Mouse (Mus musculus) intestine, embryonic 14.5 days (tissue): ENCODE measurements around the gene Ecm1. TPM values are rescaled to one million over a fixed set of nuclear protein-coding genes. Genes with fewer than 3 reads are reported as not detected.

ENCODE experiments used
- ATAC-seq: fragments of 200-750 bp; cut with Nextera tagmentation; replicated peaks from 2 replicates; pipeline ENCODE4 v1.8.0; 2017; ENCODE audit warnings: low read depth, moderate number of reproducible peaks, moderate TSS enrichment, moderate library complexity; ENCODE audit not compliant: low FRiP score, low TSS enrichment
- DNase-seq: peaks from one replicate; pipeline ENCODE4 v3.0.0-alpha.2; 2018; ENCODE audit warnings: low spot score
- H3K27ac ChIP-seq: fragments of 300-500 bp; sonication (generic); 2 replicates; pipeline ENCODE4 v1.5.1; 2014; ENCODE audit warnings: low read depth, mild to moderate bottlenecking, control low read depth
- H3K27me3 ChIP-seq: fragments of 300-500 bp; sonication (generic); replicated peaks from 2 replicates; pipeline ENCODE4 v1.6.1; 2014; ENCODE audit warnings: low read length, control low read depth; ENCODE audit not compliant: control insufficient read depth, insufficient read depth
- H3K36me3 ChIP-seq: fragments of 300-500 bp; sonication (generic); 2 replicates; pipeline ENCODE4 v1.6.1; 2014; ENCODE audit warnings: low read length, control low read depth; ENCODE audit not compliant: control insufficient read depth, insufficient read depth
- H3K4me1 ChIP-seq: fragments of 300-500 bp; sonication (generic); replicated peaks from 2 replicates; pipeline ENCODE4 v1.6.1; 2014; ENCODE audit warnings: low read length, control low read depth, mixed read lengths; ENCODE audit not compliant: control insufficient read depth, insufficient read depth
- H3K4me2 ChIP-seq: fragments of 300-500 bp; sonication (generic); 2 replicates; pipeline ENCODE4 v1.6.1; 2014; ENCODE audit warnings: low read length
- H3K4me3 ChIP-seq: fragments of 300-500 bp; sonication (generic); 2 replicates; pipeline ENCODE4 v1.5.1; 2014; ENCODE audit warnings: low read depth, low read length, control low read depth, mixed read lengths
- H3K9ac ChIP-seq: fragments of 300-500 bp; sonication (generic); 2 replicates; pipeline ENCODE4 v1.6.1; 2014; ENCODE audit warnings: mild to moderate bottlenecking, low read length
- H3K9me3 ChIP-seq: fragments of 300-500 bp; sonication (generic); 2 replicates; pipeline ENCODE4 v1.6.1; 2016; ENCODE audit warnings: low read length, control low read depth; ENCODE audit not compliant: control insufficient read depth
- WGBS: fragments of 180-500 bp; shearing (Covaris S2); extraction: QIAGEN DNeasy Blood & Tissue Kit; methylation state at CpG from one replicate; pipeline ENCODE4 v1.1.7; 2014; 5-methylcytosine and 5-hydroxymethylcytosine counted together
- polyA plus RNA-seq: library from polyadenylated mRNA; unstranded; fragments of >200 nt; fragmentation: Nextera tagmentation; extraction: Ambion mirVana; gene quantifications from 2 replicates; pipeline ENCODE4 v1.2.1, GENCODE M21; 2014

Ecm1 gene
- polyA plus RNA-seq, 1 experiment from 2014 or later = 23.2 TPM

- 34% methylated on average over 9 of the region's 9 CpGs for WGBS
- Histone ChIP-seq H3K4me1 (peaks cover 3% of the 10 kb centered on the region; the same call in 1 of the 2 replicates), H3K27ac (no peak overlapping the region), H3K9ac (no peak overlapping the region), H3K27me3 (no peaks in the 10 kb centered on the region), H3K36me3 (peaks cover 12% of the 10 kb centered on the region), H3K4me2 (no peak overlapping the region), H3K4me3 (no peak overlapping the region), H3K9me3 (no peaks in the 10 kb centered on the region)
- ATAC-seq = no peak
- no peak for DNase-seq
These were observed 19.3 kb upstream of the Ecm1 start for GRCm38 (mm10) chr3:95758467-95759218.

DNA sequence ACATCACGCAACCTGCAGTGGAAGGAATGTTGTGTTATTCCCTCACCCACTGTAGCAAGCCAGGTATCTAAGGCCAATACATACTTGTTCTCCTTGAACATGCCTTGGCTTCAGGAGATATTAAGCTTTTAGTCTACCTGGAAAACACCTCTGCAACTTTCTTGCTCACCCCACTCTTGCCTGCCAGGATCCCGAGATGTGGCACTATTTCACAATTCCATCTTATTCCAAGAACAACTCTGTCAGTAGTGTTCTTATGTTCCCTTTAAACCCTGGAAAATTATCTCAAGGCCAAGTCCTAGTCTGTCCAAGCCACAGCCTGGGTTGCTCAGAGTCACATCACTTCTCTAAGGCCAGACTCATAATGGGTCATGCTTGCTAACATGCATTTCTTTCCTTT is 17.4 kb upstream of the Ecm1 start:
- no peaks in the 10 kb centered on the region for H3K9me3 ChIP-seq
- H3K4me2 ChIP-seq = no peak overlapping the region
- DNase-seq = no peak
- no peak overlapping the region for H3K27ac ChIP-seq
- ATAC-seq = no peak
- H3K4me1 ChIP-seq = peaks cover 3% of the 10 kb centered on the region; the same call in 1 of the 2 replicates
- H3K36me3 ChIP-seq = peaks cover 9% of the 10 kb centered on the region; the same call in 1 of the 2 replicates
- H3K27me3 ChIP-seq = no peaks in the 10 kb centered on the region
- no peak overlapping the region for H3K9ac ChIP-seq
- WGBS = 86% methylated on average over 2 of the region's 2 CpGs
- no peak overlapping the region for H3K4me3 ChIP-seq

DNA sequence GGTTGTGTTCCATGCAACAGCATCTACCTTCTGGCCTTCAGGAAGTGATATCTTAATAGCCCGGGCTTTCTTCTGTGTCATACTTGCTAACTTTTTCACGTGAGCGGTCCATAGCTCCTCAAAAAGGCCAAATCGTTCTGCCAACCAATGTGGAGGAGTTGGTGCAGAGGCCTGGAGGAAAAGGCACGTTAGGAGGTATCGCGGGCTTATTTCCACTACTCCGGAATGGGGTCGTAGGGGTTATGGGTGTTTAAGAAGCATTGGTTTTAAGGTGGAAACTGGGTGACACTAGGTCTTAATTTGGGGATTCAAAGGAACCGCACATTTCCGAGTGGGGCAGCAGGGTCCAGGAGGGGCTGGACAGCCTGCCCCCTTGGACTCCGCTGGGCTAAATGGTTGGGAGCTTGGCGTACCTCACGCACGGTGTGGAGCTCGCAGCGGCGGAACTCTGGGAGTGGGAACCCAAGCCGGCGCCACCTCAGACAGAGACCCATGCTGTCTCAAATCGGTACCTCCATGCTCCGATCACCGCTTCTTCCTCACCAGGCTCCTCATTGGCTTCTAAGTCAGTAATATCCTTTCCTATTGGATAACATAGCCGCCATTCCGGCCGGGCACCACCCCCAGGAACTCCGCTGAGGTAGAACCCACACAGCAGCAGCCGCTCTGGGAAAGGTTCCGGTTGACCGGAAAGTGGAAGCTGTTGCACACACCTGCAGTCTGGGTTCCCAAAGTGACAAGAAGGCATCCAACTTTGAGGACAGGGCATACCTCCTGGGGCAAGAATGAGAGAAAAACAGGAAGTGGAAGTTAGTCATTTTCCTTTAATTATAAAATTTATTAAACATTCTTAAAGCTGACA is 15.2 kb upstream of the Ecm1 start:
- WGBS = under 1% methylated on average over 30 of the region's 30 CpGs
- H3K4me3 ChIP-seq = peak overlapping the region; percentile 93

DNA sequence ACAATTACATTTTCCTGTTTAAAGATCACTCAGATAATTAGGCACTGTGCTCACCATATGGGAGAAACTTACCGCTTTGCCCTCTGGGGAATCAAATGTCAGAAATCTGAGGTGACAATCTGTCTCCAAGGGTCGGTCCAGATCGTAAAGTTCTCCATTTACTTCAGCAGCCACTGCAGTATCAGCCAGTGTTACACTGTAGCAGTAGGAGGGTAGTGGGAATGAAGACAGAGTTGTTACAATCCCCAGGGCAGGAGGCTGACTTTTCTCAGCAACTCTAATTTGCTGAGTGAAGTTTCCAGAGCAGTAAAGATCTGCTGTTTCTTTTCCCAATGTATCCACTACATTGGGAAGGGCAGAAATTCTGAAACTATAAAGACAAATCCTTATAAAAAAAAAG is 13.6 kb upstream of the Ecm1 start:
- no peak overlapping the region for H3K4me2 ChIP-seq
- ATAC-seq (no peak), DNase-seq (no peak)
- peaks cover 3% of the 10 kb centered on the region; the same call in 1 of the 2 replicates for H3K4me1 ChIP-seq
- no peaks in the 10 kb centered on the region for H3K27me3 ChIP-seq
- no peaks in the 10 kb centered on the region for H3K9me3 ChIP-seq
- 84% methylated on average over 3 of the region's 3 CpGs for WGBS
- no peak overlapping the region for H3K9ac ChIP-seq
- peaks cover 44% of the 10 kb centered on the region for H3K36me3 ChIP-seq
- no peak overlapping the region for H3K4me3 ChIP-seq
- H3K27ac ChIP-seq = no peak overlapping the region

More for the DNA sequence above, 15.2 kb upstream of the Ecm1 start:
- Histone ChIP-seq H3K27me3 (no peaks in the 10 kb centered on the region), H3K4me2 (peak overlapping the region; percentile 76), H3K36me3 (peaks cover 27% of the 10 kb centered on the region), H3K4me1 (peaks cover 3% of the 10 kb centered on the region; the same call in 1 of the 2 replicates), H3K9ac (peak overlapping the region; percentile 71), H3K27ac (peak overlapping the region; percentile 29; the same call in 1 of the 2 replicates), H3K9me3 (no peaks in the 10 kb centered on the region)
- ATAC-seq = peak; percentile 95
- DNase-seq = peak; percentile 93

DNA sequence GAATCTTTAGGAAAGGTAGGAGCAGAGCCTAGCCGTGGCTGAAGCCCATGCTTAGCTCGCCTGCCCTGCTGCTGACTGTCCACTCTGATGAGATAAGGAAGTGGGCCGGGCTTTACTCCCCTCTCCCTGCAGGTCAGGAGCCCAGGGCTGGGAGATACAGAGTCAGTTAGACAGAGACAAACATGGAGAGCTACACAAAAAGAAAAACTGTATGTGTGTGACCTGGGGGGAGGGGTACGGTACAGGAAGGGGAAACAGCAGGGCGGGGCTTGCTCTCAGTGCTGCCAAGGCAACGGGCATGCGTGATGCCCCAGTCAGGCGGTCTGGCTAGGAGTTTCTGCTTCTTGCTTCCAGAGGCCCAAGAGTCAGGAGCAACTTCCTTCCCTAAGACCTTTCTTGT is 1.0 kb upstream of the Ecm1 start:
- no peak for DNase-seq
- Histone ChIP-seq H3K9me3 (0 out of 2 replicates have a peak, but pooled peaks cover 4% of the 10 kb centered on the region), H3K9ac (no peak overlapping the region), H3K27me3 (no peaks in the 10 kb centered on the region), H3K4me2 (no peak overlapping the region), H3K36me3 (peaks cover 68% of the 10 kb centered on the region), H3K4me3 (no peak overlapping the region), H3K4me1 (peaks cover 4% of the 10 kb centered on the region; the same call in 1 of the 2 replicates), H3K27ac (peak overlapping the region; percentile 33; the same call in 1 of the 2 replicates)
- 60% methylated on average over 8 of the region's 8 CpGs for WGBS
- no peak for ATAC-seq

DNA sequence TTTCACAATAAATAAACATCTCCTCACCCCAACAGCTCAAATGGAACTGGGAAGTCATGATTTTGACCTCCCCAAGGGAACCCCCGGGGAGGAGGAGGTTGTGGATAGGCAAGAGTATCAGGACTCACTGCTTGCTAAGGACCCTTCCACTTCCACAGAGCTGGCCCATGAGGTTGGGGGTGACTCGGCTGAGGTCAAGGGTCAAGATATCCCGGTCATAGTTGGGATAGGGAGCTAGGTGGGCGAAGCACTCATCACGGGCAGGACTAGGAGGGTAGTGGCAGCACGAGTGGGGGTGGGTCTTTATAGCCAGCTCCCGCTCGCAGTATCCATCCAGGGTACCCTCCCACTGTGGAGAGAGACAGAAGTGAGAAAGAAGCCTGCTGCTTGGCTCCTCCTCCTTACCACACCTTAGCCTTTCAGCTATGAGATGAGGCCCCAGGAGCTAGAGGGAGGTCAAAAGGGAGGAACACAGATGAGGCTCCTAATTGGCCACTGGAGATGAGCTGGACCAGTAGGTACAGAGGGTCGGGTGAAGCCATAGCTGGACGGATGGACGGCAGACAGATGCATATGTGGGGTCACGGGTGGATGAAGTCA is 4.2 kb downstream of the Ecm1 start:
- Histone ChIP-seq H3K4me2 (no peak overlapping the region), H3K4me1 (peaks cover 4% of the 10 kb centered on the region; the same call in 1 of the 2 replicates), H3K4me3 (no peak overlapping the region), H3K9me3 (no peaks in the 10 kb centered on the region), H3K27me3 (no peaks in the 10 kb centered on the region), H3K27ac (no peak overlapping the region; the same call in 1 of the 2 replicates), H3K9ac (no peak overlapping the region), H3K36me3 (peaks cover 19% of the 10 kb centered on the region; the same call in 1 of the 2 replicates)
- WGBS = 85% methylated on average over 12 of the region's 12 CpGs
- DNase-seq (no peak), ATAC-seq (no peak)

- H3K27me3 ChIP-seq = no peaks in the 10 kb centered on the region
- H3K9ac ChIP-seq = no peak overlapping the region
- H3K36me3 ChIP-seq = 0 out of 2 replicates have a peak, but pooled peaks cover 10% of the 10 kb centered on the region
- H3K4me1 ChIP-seq = peaks cover 2% of the 10 kb centered on the region; the same call in 1 of the 2 replicates
- H3K4me2 ChIP-seq = no peak overlapping the region
- DNase-seq (no peak), ATAC-seq (no peak)
- no peak overlapping the region for H3K4me3 ChIP-seq
- H3K9me3 ChIP-seq = no peaks in the 10 kb centered on the region
- H3K27ac ChIP-seq = no peak overlapping the region; the same call in 1 of the 2 replicates
- WGBS = 75% methylated on average over 13 of the region's 13 CpGs
These were observed 5.2 kb downstream of the Ecm1 start for GRCm38 (mm10) chr3:95734092-95734702.
